Mouse (Mus musculus) liver, postnatal 0 days (tissue): ENCODE measurements at regions not wholly inside any gene's neighbourhood (a gene's known extent, or its start where the extent isn't known, plus 50 kb on each side); places are given as distances from the start of the nearest gene placed in this dataset.

Experiments used
- ATAC-seq: fragments of 200-750 bp; cut with Nextera tagmentation; 2 replicates; pipeline ENCODE4 v1.8.0; 2017; ENCODE audit warnings: mild to moderate bottlenecking, moderate library complexity
- DNase-seq: peaks from one replicate; pipeline ENCODE4 v3.0.0-alpha.2; 2016
- H3K27ac ChIP-seq: fragments of 300-500 bp; sonication (generic); 2 replicates; pipeline ENCODE4 v1.5.1; 2014; ENCODE audit warnings: antibody characterized with exemption, moderate library complexity, mild to moderate bottlenecking, low read depth
- H3K27me3 ChIP-seq: fragments of 300-500 bp; sonication (generic); 2 replicates; pipeline ENCODE4 v1.6.1; 2014; ENCODE audit warnings: low read length, control low read depth, mixed read lengths; ENCODE audit not compliant: insufficient read depth
- H3K36me3 ChIP-seq: fragments of 300-500 bp; sonication (generic); replicated peaks from 2 replicates; pipeline ENCODE4 v1.6.1; 2014; ENCODE audit warnings: mild to moderate bottlenecking, control low read depth, low read length, moderate library complexity, mixed read lengths; ENCODE audit not compliant: insufficient read depth
- H3K4me1 ChIP-seq: fragments of 300-500 bp; sonication (generic); 2 replicates; pipeline ENCODE4 v1.6.1; 2014; ENCODE audit warnings: antibody characterized with exemption, mild to moderate bottlenecking, control low read depth; ENCODE audit not compliant: insufficient read depth
- H3K4me2 ChIP-seq: fragments of 300-500 bp; sonication (generic); 2 replicates; pipeline ENCODE4 v1.6.1; 2014; ENCODE audit warnings: low read depth, mild to moderate bottlenecking, low read length, moderate library complexity, mixed read lengths
- H3K4me3 ChIP-seq: fragments of 300-500 bp; sonication (generic); 2 replicates; pipeline ENCODE4 v1.5.1; 2014; ENCODE audit warnings: low read depth, low read length
- H3K9ac ChIP-seq: fragments of 300-500 bp; sonication (generic); replicated peaks from 2 replicates; pipeline ENCODE4 v1.6.1; 2014; ENCODE audit warnings: mild to moderate bottlenecking, moderate library complexity
- H3K9me3 ChIP-seq: fragments of 300-500 bp; sonication (generic); 2 replicates; pipeline ENCODE4 v1.6.1; 2016; ENCODE audit warnings: mild to moderate bottlenecking, control low read depth, low read length, mixed read lengths
- CTCF ChIP-seq: sonication (generic); IDR thresholded peaks from 2 replicates; pipeline ENCODE4 v1.5.1; 2016; ENCODE audit warnings: antibody characterized with exemption, low read depth
- EP300 ChIP-seq: IDR thresholded peaks from 2 replicates; pipeline ENCODE4 v1.6.1; 2016; ENCODE audit warnings: antibody characterized with exemption, low read depth, mild to moderate bottlenecking
- WGBS: fragments of 180-500 bp; shearing (Covaris S2); extraction: QIAGEN DNeasy Blood & Tissue Kit; methylation state at CpG from one replicate; pipeline ENCODE4 v1.1.7; 2014; ENCODE audit not compliant: insufficient replicate concordance; 5-methylcytosine and 5-hydroxymethylcytosine counted together

DNA sequence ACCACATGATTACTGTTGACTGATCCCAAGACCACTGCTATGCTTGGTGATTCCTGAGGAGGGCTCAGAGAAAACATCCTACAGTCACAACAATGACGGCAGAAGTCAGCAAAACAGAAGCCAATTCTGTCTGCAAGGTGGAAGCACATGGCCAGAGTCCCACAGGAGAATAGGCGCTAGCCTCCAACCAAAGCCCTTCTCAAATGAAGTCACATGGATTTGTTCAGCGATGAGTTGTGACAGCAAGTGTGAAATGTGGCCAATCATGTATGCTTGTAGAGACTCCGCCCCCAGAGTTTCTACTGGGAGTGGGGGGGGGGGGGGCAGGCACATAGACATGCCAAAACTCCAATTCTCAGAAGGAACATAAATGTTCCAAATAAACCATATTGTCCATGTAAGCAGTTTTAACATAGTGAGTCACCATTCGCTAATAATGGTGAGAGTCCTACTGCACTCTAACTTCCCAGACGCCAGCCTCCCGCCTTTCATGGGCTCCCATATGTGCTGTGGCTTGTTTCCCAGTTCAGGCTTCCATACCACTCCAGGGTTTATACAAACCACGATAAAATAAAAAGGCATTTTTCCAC is 231.6 kb upstream of the Npvf start:
- DNase-seq: no peak
- WGBS: 80% methylated on average over 8 of the region's 8 CpGs
- H3K27ac ChIP-seq: no peak overlapping the region
- H3K4me1 ChIP-seq: 0 out of 2 replicates have a peak, but pooled peaks cover 2% of the 10 kb centered on the region
- no peak for ATAC-seq
- TF ChIP-seq EP300 (no peak), CTCF (no peak)
- no peak overlapping the region for H3K4me2 ChIP-seq
- no peaks in the 10 kb centered on the region for H3K36me3 ChIP-seq
- no peak overlapping the region for H3K4me3 ChIP-seq
- H3K9me3 ChIP-seq: no peaks in the 10 kb centered on the region
- no peaks in the 10 kb centered on the region for H3K27me3 ChIP-seq
- H3K9ac ChIP-seq: no peak overlapping the region

DNA sequence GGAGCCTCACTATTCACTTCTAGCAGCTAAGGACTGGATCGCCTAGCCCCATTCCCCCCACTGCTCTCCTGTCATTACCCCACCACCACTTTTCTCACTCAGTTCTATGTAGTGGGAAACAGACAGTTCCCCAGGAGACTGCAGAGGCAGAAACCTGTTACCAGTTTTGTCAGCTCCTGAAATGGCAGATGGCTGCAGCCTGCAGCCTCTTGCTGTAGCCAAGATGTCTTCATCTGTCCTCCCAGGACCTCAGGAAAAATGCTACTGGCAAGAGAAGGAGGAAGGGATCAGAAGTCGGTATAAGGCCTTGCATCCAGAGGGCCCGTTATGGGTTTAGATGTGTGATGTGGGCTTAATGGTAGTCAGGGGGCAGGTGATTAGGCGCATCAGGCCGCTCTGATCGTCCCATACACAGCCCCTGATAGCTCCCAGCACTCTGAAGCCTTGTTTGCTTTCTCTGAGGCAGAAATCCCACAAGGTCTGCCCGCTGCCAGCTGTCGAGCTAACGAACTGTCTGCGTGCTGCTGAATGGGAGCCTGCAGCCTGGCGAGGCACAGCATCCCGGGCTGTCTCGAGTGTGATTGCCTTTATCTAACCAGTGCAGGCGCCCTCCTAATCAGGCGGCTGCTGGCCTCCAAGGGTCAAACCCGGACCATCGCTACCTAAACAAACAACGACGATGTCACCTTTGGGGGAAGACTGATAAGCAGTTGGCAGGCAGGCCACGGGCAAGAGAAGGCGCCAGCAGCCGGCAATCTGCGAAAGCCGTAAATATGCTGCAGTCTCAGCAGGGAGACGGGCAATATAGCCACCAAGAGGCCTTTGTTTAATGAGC is 236.3 kb upstream of the Npvf start:
- H3K4me1 ChIP-seq: 0 out of 2 replicates have a peak, but pooled peaks cover 2% of the 10 kb centered on the region
- no peaks in the 10 kb centered on the region for H3K9me3 ChIP-seq
- H3K4me2 ChIP-seq: peak overlapping the region; percentile 33
- TF ChIP-seq CTCF (no peak), EP300 (peak; percentile 98)
- H3K9ac ChIP-seq: peak overlapping the region; percentile 35; the same call in 1 of the 2 replicates
- H3K27ac ChIP-seq: peak overlapping the region; percentile 71
- ATAC-seq (peak; percentile 99), DNase-seq (peak; percentile 80)
- WGBS: 14% methylated on average over 25 of the region's 25 CpGs
- H3K4me3 ChIP-seq: no peak overlapping the region
- H3K36me3 ChIP-seq: no peaks in the 10 kb centered on the region
- H3K27me3 ChIP-seq: 0 out of 2 replicates have a peak, but pooled peaks cover 3% of the 10 kb centered on the region

DNA sequence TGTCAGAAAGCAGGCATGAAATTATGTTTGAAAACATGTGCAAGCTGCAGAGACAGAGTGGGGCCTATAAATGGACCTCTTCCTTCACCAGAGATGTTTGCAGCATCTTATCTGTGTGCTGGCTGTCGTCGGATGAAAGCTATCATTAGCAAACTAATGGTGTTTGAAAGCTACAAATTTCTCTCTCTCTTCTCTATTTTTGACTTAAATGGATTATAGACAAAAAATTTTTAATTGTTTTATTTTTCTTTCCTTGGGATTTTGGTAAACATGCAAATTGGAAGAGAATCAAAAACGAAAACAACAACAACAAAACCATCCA is 236.9 kb upstream of the Npvf start:
- Histone ChIP-seq H3K4me3 (no peak overlapping the region), H3K9me3 (no peaks in the 10 kb centered on the region), H3K4me2 (peak overlapping the region; percentile 0; the same call in 1 of the 2 replicates), H3K4me1 (0 out of 2 replicates have a peak, but pooled peaks cover 2% of the 10 kb centered on the region), H3K36me3 (no peaks in the 10 kb centered on the region), H3K27ac (0 out of 2 replicates have a peak overlapping the region, but pooled peaks have one; percentile 45), H3K27me3 (0 out of 2 replicates have a peak, but pooled peaks cover 3% of the 10 kb centered on the region), H3K9ac (no peak overlapping the region)
- WGBS: 22% methylated on average over 3 of the region's 3 CpGs
- DNase-seq: no peak
- ATAC-seq: no peak
- TF ChIP-seq CTCF: no peak
- no peak for TF ChIP-seq EP300

DNA sequence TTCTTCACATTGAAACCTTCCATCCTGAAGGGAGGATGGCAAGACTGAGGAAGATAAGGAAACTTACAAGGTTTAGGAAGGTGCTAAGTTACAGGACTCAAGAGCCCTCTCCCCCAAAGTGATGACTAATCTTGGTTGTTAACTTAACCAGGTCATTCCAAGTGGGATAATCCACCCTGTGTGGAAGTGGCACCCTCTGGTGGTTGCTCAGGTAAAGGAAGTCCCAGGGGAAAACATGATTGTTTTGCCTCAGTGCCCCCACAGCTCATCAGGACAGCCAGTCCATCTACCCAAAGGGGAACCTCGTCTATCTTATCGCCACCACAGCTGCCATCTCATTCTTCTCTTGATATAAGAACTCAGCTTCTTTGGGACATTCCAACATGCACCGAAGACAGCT is 244.6 kb upstream of the Npvf start:
- ATAC-seq (no peak), DNase-seq (no peak)
- Histone ChIP-seq H3K4me1 (no peaks in the 10 kb centered on the region), H3K4me2 (no peak overlapping the region), H3K9me3 (no peaks in the 10 kb centered on the region), H3K27ac (no peak overlapping the region), H3K4me3 (no peak overlapping the region), H3K27me3 (no peaks in the 10 kb centered on the region), H3K36me3 (no peaks in the 10 kb centered on the region), H3K9ac (no peak overlapping the region)
- TF ChIP-seq CTCF: peak; percentile 60
- no peak for TF ChIP-seq EP300
- 69% methylated on average over 3 of the region's 3 CpGs for WGBS

DNA sequence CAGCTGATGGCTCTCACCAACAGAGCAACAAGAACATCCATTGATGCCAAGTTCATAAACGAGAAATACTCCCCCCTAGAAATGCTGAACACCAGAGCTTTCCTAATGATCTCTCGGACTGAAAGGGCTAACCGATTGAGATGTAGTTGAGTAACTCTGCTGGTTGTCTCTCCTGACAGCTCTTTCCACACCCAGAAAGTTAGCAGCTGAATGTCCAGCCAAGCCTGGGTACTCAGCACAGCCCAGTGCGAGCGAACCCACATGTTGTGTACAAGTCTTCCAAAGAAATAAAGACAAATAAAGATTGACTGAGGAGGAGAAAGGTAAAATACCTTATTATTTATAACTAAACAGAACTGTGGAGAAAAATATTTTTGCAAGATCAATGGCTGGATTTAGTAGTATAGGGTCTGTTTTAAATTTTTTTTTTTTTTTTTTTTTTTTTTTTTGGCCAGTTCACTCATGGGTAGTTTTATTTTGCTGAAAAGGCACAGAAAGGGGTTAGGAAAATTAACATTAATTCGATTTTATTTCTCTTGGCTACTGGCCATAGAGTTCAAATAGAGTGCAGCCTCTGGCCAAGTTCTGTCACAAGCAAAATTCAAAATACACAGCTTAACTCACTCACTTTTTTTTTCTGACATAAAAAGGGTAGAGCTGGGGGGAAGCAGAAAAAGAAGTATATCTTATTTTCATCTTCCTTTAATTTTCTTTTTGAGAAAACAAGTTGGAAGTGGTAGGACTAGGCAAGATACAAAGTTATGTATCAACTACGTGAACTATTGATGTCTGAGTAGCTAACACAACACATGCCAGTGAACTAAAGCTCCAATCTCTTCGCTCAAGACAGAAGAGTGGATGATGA is 261.2 kb upstream of the Npvf start:
- H3K4me3 ChIP-seq: no peak overlapping the region
- H3K27me3 ChIP-seq: no peaks in the 10 kb centered on the region
- H3K36me3 ChIP-seq: no peaks in the 10 kb centered on the region
- H3K9ac ChIP-seq: no peak overlapping the region
- H3K9me3 ChIP-seq: no peaks in the 10 kb centered on the region
- H3K4me2 ChIP-seq: no peak overlapping the region
- 75% methylated on average over 8 of the region's 8 CpGs for WGBS
- TF ChIP-seq EP300: no peak
- no peak for TF ChIP-seq CTCF
- H3K27ac ChIP-seq: no peak overlapping the region
- H3K4me1 ChIP-seq: no peaks in the 10 kb centered on the region
- DNase-seq: no peak
- ATAC-seq: no peak

DNA sequence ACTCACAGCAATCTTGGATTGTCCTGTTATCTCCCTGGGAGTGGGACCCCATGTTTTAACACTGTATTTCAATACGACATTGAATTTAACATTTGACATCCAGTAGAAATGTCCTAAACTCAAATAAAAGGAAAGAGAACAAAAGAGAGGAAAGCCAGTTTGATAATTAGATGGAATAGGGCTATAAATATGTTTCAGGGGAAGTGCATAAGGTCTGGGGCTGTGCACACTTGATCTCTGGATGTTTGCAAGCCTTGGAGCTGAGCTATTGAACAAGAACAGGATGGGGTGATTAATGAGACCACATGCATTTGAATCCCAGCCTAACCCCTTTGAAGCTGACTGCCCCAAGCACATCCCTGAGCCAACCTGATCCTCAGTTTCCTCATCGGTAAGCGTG is 264.0 kb upstream of the Npvf start:
- Histone ChIP-seq H3K36me3 (no peaks in the 10 kb centered on the region), H3K4me2 (no peak overlapping the region), H3K4me1 (no peaks in the 10 kb centered on the region), H3K27me3 (no peaks in the 10 kb centered on the region), H3K4me3 (no peak overlapping the region), H3K27ac (no peak overlapping the region), H3K9ac (no peak overlapping the region), H3K9me3 (no peaks in the 10 kb centered on the region)
- WGBS: 73% methylated on average over 3 of the region's 3 CpGs
- DNase-seq: no peak
- no peak for ATAC-seq
- TF ChIP-seq CTCF (no peak), EP300 (no peak)
